Mouse (Mus musculus): ENCODE results near the gene Mfsd4a.

DNA sequence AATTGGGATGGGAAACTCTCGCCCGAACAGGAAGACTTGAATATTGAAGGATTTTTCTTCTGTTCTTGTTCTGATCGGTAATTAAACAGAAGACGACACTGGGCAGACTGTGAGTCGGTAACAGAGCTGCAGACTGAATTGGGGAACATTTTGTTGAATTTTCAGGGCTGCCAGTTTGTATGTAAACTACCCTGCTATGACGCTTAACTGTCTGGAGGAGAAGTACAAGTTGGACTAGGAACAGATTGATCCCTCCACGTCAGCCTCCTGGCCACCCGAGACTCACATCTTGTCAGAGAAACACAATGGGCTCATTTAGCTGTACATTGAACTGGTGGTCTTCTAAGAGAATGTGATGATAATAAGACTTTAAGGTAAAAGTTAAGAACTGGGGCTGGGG is 55.0 kb downstream of the Mfsd4a start:
- no peak for TF ChIP-seq CTCF (IDR thresholded peaks at IDR 0.05; ENCODE audit: low read depth, low read length)
- no peak for TF ChIP-seq EP300 (IDR thresholded peaks at IDR 0.05; ENCODE audit: insufficient read depth, low read depth, low read length)

All from ES-Bruce4 (cell line).